Mouse (Mus musculus) E14TG2a.4 (cell line): Measurements from ENCODE around the gene Mapk11.

Source experiments
- CTCF ChIP-seq: conservative IDR thresholded peaks from 2 replicates; pipeline ENCODE4 v1.5.1; 2014; ENCODE audit warnings: low read length
- NANOG ChIP-seq: IDR thresholded peaks from 2 replicates; pipeline ENCODE4 v1.6.1; 2014; ENCODE audit warnings: borderline replicate concordance, low read length, mixed read lengths

DNA sequence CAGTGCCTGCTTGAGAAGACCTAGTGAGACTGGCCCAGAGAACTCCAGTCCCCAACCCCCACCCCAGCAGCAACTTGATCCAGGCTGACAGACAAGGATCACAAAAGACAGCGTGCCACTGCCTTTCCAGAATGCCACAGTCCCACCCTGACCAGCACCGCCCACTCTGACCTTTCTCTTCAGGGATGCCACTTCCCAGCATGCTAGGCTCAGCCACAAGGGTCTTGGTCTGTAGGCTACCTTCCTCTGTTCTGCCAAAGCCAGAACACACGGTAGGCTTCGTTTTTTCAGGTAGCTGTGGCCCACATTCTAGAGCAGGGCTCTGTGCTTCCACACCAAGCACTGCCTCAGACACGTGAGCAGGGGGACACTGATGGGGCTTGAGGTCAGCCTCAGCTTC lies 46.8 kb downstream of the Mapk11 start:
- TF ChIP-seq CTCF (no peak), NANOG (no peak)
